Mouse (Mus musculus) CD8-positive naive resting alpha-beta T cell, adult 2 months (primary cell): ENCODE results near the gene Nfix.

Source experiments
- DNase-seq, 2 experiments: peaks; one replicate each; pipeline ENCODE4 v3.0.0; 2022; ENCODE audit warnings: low read depth in 2 of 2, low spot score in 2 of 2

The Nfix gene

DNA sequence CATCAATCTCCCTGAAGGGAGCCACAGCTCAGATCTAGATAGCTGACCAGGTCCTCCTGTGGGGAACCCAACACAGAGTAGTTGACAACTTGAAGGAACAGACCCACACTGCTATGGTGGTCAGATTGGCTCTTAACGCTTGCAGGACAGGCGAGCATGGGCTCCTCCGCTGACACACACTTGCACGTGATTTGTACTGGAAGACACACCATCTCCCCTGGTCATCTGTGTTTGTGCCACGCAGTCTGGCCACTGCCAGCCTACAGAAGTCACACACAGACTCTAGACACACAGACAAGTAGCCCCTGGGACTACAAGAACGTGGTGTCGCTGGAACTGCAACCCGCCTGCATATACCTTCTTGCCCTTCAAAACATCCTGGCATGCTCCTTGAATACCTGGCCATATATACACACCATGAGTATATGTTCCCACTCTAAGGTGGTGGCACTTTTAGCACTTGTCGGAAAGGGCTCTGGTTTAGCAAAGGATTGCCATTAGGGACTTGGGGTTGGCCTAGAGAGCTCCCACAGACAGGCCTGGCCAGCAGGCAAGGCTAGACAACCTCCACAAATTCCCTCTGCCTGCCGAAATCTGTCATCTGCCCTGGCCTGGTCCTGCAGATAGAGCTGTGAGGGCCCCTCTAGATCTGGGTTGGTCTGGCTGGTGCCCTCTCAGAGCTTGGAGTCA lies 1.6 kb downstream of the Nfix start:
- DNase-seq, result no peak

DNA sequence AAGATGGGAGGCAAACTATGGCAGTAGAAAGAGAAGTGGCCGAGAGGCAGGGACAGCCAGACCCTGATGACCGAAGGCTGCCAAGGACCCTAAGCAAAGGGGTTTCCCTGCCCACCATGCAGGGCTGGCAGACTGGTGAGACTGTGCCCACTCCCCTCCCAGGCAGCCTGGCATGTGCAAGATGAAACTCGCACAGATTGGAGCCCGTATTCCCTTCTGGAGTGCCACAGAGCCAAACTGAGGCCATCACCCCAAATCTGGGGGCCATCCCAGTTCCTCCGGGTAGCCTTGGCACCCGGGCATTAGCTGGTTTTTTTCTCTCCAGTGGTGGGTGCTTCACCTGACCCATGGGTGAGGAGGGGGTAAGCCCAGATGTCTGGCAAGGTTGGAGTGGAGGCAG lies 2.2 kb downstream of the Nfix start:
- no peak for DNase-seq

DNA sequence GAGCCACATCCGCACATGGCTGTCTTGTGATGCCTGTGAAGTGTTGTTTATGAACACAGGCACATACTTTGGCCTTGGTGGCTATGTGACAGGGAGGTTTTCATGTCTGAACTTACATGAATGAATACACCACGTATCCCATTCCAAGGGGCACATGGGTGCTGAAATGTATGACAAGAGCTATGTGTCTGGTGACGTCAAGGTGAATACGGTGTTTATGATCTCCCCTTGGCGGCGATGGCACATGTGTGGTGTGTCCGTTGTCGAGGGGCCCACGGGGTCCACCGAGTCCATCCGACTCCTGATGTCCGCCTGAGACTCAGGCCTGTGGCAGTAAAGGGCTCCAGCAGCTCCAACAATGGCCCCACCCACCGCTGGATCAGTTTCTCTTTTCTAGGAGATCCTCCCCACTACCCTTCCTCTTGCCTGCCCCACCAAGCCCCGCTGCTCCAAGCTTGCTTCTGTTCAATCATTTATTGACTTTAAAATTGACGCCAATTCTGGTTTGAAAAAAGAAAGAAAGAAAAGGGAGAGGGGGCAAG lies 2.8 kb downstream of the Nfix start:
- no peak for DNase-seq

DNA sequence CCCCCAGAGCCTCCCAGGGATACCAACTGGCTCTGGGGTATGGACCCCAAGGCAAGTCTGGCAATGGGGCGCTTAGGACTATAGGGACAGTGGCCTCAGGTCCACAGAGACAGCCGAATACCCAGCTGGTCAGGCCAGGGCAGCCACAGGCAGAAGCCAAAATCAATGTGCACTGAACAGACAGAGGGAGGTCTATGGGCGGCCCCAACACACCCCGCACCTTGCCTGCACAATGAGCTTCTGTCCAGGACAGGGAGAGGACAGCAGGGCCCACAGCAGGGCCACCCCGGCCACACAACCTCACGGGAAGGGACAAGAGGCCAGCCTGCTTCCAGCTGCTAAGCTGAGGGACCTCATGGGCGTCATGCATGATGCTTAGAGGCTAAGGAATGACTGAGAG lies 5.7 kb downstream of the Nfix start:
- no peak for DNase-seq

DNA sequence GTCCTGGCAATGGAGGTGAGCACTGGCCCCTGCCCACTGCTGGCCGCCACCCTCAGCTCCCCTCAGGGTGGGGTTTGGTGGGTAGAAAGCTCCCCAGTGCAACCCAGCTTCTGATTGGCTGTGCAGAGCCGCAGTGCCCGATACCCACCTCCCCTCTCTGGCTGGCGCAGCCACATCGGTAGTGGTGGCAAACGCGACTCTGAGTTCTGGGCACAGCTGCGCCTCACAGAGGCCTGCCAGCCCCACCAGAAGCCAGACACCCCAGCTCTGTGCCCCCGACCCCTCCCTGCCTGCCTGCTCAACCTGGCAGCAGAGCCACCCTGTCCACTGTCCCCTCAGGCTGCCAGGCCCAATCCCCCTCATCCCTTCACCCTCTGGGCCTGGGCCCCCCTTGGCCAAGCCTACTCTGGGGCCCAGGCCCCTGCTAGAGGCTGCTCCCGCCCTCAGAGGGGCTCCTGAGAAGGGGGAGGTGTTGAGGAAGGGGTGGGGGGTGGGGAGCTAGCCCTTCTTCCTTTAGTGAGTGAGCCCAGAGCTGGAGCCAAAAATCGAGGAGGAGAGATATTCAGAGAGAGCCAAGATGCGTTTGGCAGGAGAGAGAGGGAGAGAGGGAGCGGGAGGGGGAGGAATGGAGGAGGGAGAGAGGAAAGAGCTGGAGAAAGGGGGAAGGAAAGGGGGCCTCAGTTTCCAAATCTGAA lies 6.2 kb downstream of the Nfix start:
- DNase-seq, result no peak

DNA sequence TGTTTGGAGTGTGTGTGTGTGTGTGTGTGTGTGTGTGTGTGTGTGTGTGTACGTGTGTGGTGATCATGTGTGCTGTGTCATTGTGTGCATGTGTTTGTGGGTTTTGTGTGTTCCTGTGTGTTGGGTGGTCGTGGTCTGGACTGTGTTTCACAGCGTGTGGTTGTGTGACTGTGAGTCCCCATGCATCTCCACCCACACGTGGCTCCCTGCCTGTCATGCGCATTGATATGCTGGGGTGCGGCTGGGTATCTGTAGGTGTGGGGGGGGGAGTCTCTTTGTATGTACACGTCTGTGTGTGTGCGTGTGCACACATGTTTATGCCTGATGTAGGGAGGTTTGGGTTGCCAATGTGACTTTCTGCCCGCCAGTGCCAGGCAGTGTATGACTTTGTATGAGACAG lies 7.0 kb downstream of the Nfix start:
- no peak for DNase-seq

DNA sequence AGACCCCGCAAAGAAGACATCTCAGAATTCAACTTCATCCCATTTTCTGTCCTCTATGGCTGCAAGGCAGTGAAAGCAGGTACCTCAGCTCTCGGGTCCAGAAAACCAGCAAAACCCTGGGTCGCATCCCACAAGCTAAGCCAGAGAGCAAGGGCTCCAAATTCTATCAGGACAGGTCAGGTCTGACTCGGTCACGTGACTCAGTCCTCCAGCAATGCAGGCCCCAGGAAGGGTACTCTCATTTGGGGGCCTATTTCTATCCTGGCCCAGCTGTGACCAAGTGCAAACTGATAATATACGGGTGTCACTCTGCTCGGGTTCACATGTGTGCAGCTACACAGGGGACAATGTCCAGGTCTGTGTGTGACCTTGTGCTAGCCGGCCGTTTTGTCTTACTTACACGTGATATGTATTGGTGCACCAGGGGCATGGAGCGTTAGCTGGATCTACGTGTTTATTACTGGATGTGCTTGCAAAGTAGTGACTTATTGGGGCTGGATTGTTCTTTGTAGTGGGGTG lies 7.7 kb downstream of the Nfix start:
- no peak for DNase-seq

DNA sequence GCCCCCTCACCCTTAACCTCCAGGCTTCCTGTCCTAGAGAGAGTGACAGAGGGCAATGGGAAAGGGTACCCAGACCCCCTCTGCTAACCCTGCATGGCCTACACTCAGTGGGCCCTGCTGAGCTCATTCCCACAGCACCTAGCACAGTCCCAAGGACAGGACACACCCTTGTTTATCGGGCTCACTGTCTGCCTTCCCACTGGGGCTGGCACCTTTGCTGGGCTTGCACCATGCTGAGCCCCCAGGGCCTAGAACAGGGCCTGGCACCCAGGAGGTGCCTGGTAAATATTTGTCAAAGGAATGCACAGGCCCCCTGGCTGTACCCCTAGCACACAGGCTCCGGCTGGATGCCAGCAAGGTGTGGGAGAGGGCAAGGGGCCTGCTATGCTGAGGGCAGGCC lies 9.6 kb downstream of the Nfix start:
- DNase-seq, result no peak

DNA sequence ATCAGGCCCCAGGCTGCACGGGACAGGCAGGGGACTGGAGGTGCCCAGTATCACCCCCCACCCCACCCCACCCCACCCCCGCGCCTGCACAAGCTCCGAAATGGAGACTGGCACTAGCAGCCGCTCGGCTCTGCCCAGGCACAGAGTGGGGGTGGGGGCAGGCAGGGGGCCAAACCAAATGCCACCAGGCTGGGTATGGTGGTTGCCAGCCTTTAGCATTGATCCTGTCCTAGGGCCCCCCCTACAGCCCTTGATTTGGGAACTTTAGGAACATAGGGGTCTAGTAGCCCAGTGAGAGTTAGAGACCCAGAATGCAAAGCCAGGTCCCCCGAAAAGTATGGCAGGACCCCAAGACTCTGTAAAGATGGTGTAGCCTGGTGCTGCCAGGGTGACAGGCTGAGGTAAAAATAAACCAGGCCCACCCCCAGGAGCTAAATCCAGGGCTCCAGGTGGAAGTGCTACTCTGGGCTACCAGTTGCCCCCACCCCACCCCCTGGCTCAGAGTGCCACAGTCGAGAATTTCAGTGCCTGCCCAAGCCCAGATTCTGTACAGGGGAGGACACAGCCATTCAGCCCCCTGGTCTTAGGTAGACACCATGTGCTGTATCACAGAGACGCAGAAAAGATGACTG lies 10.2 kb downstream of the Nfix start:
- DNase-seq, result no peak

DNA sequence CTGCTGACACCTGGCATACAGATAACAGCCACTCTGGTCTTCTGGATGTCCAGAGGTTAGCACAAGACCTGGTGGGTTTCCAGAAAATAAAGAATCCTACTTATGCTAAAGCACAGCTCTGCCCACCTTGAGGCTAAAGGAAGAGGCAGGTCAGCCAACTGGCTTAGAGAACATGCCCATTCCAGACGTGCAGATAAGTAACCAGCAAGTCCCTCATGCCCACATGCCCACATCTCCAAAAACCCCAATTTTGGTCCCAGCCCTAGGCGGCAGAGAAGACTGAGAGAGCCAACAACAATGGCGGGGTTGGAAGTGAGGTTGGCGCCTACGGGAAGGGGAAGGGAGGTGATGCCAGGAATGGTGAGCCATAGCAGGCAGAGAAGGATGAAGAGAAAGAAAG lies 10.8 kb downstream of the Nfix start:
- DNase-seq, result no peak

DNA sequence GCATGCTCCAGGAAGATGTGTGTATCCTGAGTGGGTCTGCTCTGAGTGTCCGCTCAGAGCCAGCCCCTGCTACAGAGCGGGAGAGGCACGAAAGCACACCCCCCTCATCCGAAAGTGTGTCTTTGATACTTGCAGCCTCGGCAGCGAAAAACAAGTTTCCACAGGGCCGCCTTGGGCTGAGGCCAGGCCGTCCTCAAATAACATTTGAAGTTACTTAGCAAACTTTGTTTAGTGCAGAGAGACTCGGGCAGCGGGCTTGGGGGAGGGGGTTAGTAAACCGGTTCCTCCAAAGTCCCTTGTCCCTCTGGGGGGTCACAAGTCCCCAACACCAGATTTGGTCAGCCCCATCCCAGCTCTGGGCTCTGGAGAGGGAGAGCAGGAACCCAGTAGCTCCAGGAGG lies 11.2 kb downstream of the Nfix start:
- DNase-seq, result no peak

DNA sequence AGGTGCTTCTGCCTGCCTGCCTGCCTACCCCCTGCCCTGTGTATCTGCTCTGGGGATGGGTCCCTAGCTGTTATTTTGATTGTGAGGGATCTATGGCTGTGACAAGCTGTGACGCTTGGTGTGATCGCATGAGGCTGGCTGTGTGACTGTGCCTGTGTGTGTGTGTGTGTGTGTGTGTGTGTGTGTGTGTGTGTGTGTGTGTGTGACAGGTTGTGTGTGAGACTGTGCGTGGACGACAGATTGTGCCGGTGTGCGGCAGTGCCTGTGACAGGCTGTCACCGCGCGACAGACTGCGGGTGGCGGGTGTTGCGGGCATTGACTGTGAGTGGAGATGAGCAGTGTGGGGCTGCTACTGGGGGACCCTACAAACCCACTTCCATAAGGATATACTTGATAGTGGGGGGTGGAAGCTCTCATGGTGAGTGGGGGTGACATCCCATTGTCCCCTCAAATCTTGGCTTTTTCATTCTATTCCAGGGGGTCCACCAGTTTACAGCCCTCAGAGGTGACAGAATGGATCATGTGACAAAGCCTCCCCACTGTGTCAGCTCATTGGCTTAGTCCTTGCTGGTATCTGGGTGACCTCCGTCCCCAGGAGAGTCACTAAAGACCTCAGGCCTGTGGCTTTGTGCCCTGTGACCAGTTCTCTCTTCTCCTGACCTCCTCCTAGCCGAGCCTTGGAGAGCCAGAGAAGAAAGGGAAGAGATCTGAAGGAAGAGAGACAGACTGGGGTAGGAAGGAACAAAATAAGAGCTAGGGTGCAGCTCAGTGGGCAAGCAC lies 12.4 kb downstream of the Nfix start:
- no peak for DNase-seq

DNA sequence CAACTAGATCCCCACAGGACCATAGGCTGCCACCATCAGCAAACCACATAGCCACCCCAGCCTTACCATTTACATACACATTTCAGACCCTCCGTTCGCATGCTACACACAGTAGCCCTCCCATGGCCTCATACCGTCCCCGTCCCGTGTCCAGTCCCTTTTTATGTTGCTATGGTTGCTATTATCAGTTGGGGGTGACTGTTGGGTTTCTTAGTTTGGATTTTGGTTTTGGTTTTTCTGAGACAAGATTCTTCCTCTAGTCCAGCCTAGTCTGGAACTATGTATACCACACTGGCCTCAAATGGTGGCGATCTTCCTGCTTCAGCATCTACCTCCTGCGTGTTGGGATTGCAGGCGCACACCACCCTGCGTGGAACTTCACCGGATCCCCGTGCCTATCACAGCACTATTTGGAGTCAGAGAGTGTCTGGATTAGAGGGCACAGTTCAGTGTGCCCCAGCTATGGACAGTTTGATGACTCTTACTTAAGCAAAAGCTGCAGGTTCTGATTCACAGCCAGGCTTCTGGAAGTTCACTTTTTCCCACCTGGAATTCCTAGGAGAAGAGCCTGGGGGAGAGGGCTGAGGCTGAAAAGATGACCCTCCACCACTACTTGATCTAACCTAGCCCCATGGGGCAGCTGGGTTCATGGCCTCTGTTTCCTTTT lies 13.2 kb downstream of the Nfix start:
- no peak for DNase-seq

DNA sequence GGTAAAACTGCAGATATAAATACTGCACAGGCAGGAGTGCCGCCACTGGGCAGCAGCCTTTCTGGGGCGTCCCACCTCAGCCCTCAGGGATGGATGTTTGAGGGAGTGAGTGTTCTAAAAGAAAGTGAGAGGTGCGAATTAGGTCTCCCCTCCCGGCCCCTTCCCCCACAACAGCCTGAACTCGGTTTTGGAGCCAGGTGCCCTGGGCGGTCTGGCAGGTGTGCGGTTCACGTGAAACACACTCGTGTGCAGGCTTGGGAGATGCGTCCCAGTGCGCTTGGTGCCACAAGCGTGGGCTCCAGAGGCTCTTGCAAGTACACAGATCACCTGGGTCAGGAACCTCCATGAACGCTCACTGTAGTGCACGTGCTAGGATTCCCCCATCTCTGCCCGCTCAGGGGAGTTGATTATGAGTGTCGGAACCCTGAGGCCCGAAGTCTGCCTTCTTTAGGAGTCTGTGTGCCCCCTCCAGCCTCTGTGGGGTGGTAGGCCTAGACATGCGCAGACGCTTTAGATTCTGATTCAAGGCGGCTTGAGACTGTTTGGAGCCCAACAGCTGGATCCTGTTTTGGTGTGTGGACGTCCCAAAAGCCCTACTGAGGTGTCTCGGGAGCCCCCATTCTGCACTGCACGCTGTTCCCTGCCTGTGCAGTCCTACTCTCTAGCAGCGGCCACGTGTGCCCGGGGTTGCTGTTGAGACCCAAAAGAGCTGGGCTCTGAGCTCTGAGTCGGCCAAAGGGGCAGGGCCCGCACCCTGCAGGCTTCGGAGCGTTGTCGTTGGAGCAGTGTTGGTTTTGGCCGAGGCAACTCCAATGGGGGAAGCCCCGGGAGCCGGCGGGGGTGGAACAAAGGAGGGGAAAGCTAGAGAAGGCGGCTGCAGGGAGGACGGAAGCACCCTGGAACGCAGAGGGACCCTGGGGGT lies 14.1 kb downstream of the Nfix start:
- no peak for DNase-seq

DNA sequence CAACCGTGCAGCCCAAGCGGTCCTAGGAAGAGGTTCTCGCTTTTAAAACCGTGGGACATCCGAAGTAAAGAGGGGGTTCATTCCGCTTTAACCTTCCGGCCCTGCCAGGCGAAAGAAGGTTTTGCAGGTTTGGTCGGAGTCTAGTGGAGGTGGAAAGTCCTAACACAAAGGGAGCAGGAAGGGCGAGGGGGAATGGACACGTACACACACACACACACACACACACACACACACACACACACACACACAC lies 14.7 kb downstream of the Nfix start:
- DNase-seq, result no peak

DNA sequence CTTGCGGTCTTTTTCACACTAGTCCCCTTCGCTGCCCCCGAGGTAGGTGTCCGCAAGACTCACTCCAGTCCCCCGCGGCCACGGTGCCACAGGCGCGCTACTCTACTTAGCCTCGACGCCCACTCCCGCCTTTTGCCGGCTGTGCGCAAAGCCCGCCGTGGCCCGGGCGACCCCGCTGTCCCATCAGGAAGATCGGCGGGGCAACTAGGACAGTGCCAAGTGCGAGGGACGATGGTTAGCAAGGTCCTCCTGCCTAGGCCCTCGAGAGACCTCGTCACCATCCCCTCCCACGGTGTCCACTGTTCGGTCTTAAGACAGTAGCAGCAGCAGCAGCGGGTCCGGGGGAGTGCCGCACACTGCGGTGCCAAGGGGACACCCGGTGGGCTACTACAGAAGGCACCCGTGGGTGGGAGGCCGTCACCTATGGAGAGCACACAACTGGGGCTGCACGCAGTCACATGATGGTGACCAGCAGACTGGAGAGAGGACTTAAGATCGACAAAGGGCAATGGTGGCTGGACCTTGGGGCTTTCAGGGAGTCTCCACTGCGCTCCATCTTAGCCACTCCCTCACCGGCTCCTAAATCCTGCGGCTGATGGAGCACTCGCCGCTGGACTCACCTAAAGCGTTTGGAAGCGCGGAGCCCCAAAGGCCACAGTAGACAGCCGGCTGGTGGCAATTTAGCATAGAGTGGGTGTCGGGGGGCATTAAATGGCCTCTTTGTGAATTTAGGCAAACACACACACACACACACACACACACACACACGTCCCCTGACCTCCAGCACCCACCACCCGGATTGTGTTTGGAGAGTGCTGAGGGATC lies 15.3 kb downstream of the Nfix start:
- no peak for DNase-seq

DNA sequence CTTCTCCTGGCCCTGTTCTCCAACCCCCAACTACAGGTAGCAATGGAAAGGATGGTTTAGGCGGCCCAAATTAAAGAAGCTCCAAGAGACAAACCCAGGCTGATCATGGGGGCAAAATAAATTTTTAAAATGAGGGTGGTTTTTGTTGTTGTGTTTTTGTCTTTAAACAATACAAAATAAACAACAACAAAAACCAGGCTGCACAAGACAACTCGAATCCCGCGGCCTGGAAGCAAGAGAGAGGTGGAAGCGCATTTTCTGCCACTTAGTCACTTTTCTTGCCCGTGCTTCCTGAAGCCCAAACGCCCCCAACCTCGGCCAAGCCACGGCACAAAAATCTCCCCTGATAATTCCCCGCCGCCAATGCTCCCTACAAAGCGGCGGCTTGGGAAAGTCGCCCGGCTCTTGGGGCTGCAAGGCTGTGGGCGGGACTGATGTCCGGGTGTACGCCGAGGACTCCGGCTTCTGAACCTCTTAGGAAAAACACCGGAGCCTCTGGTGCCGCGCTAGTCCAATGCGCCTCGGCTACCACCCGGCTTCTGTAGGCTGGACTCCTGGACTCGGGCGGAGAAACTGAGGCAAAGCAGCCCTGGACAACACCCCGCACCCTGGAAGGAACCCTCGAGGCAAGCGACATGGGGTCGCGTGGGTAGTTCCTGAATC lies 16.1 kb downstream of the Nfix start:
- no peak for DNase-seq

DNA sequence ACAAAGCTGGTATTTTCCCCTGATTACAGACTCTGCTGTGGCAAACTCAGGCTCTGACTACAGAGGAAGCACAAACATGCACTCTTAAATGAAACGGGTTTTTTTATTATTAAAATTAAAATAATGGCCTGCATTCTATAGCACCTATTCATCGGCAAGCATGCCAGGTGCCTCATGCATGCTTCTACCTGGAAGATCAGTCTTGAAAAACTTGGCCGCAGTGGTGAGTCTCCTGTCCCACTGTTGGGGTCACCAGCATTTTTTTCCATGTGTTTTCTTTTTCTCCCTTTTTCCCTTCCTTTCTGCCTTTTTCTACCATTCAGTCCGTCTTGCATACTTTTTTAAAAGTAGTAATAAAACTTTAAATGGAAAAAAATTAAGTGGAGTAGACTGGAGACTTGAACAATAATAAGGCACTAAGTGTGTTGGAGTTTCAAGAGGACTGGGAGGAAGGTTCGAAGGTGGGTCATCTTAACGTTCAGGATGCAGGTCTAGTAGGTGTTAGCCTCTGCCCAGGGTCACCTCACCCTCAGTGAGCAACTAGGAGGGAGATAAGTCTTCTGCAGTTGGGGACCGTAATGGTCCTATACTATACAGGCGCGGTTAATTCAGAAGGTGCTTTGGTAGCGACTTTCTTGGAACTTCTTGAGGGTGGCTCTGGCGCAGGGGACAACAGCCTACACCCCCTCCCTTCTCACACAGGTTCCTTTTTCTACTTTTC lies 16.8 kb downstream of the Nfix start:
- no peak for DNase-seq
